Mouse (Mus musculus) hindbrain, embryonic 15.5 days (tissue): ENCODE data around the gene Notch1. TPM values are rescaled to one million over a fixed set of nuclear protein-coding genes. Genes with fewer than 3 reads are reported as not detected.
A peak's percentile ranks its signal among the peaks of the same experiment; 100 is the strongest.

Experiments
- ATAC-seq: fragments of 200-750 bp; cut with Nextera tagmentation; 2 replicates; pipeline ENCODE4 v1.8.0; 2017; ENCODE audit warnings: low read depth, moderate number of reproducible peaks, moderate TSS enrichment; ENCODE audit not compliant: low FRiP score
- H3K27ac ChIP-seq: fragments of 300-500 bp; sonication (generic); replicated peaks from 2 replicates; pipeline ENCODE4 v1.5.1; 2015; ENCODE audit warnings: mild to moderate bottlenecking, inconsistent platforms
- H3K27me3 ChIP-seq: fragments of 300-500 bp; sonication (generic); 2 replicates; pipeline ENCODE4 v1.6.1; 2015; ENCODE audit warnings: control low read depth, inconsistent platforms
- H3K36me3 ChIP-seq: fragments of 300-500 bp; sonication (generic); 2 replicates; pipeline ENCODE4 v1.6.1; 2015; ENCODE audit warnings: control low read depth, inconsistent platforms
- H3K4me1 ChIP-seq: fragments of 300-500 bp; sonication (generic); replicated peaks from 2 replicates; pipeline ENCODE4 v1.6.1; 2015; ENCODE audit warnings: control low read depth, inconsistent platforms
- H3K4me2 ChIP-seq: fragments of 300-500 bp; sonication (generic); 2 replicates; pipeline ENCODE4 v1.6.1; 2015; ENCODE audit warnings: moderate library complexity, mild to moderate bottlenecking, inconsistent platforms
- H3K4me3 ChIP-seq: fragments of 300-500 bp; sonication (generic); 2 replicates; pipeline ENCODE4 v1.5.1; 2015; ENCODE audit warnings: mild to moderate bottlenecking, inconsistent platforms
- H3K9ac ChIP-seq: fragments of 300-500 bp; sonication (generic); 2 replicates; pipeline ENCODE4 v1.6.1; 2015; ENCODE audit warnings: inconsistent platforms
- H3K9me3 ChIP-seq: fragments of 300-500 bp; sonication (generic); 2 replicates; pipeline ENCODE4 v1.6.1; 2016; ENCODE audit warnings: control low read depth, inconsistent platforms
- WGBS: fragments of 180-500 bp; shearing (Covaris S2); methylation state at CpG from one replicate; pipeline ENCODE4 v1.1.7; 2015; 5-methylcytosine and 5-hydroxymethylcytosine counted together
- polyA plus RNA-seq: library from polyadenylated mRNA; unstranded; fragments of >200 nt; fragmentation: Nextera tagmentation; extraction: Ambion mirVana; gene quantifications from 2 replicates; pipeline ENCODE4 v1.2.1, GENCODE M21; 2015

Notch1 gene
- polyA plus RNA-seq, 1 experiment from 2014 or later, result 16.3 TPM

- H3K4me3 ChIP-seq, result no peak overlapping the region
- no peak for ATAC-seq
- H3K4me2 ChIP-seq, result no peak overlapping the region
- H3K9me3 ChIP-seq, result no peaks in the 10 kb centered on the region
- H3K9ac ChIP-seq, result no peak overlapping the region
- WGBS, result 66% methylated on average over 4 of the region's 4 CpGs
- no peaks in the 10 kb centered on the region for H3K36me3 ChIP-seq
- no peak overlapping the region for H3K27ac ChIP-seq
- H3K27me3 ChIP-seq, result no peaks in the 10 kb centered on the region
- H3K4me1 ChIP-seq, result peaks cover 24% of the 10 kb centered on the region
These were observed 12.8 kb upstream of the Notch1 start for GRCm38 (mm10) chr2:26529221-26529805.

- no peaks in the 10 kb centered on the region for H3K36me3 ChIP-seq
- H3K9me3 ChIP-seq, result no peaks in the 10 kb centered on the region
- 0 out of 2 replicates have a peak, but pooled peaks cover 6% of the 10 kb centered on the region for H3K4me1 ChIP-seq
- WGBS, result 60% methylated on average over 11 of the region's 11 CpGs
- no peak overlapping the region for H3K4me2 ChIP-seq
- no peak for ATAC-seq
- H3K27me3 ChIP-seq, result no peaks in the 10 kb centered on the region
- peak overlapping the region; percentile 55 for H3K27ac ChIP-seq
- no peak overlapping the region for H3K9ac ChIP-seq
- no peak overlapping the region for H3K4me3 ChIP-seq
These were observed 10.2 kb upstream of the Notch1 start for GRCm38 (mm10) chr2:26526443-26527257.

- no peak overlapping the region for H3K9ac ChIP-seq
- H3K4me3 ChIP-seq, result no peak overlapping the region
- H3K9me3 ChIP-seq, result no peaks in the 10 kb centered on the region
- H3K4me1 ChIP-seq, result 0 out of 2 replicates have a peak, but pooled peaks cover 6% of the 10 kb centered on the region
- H3K27ac ChIP-seq, result 0 out of 2 replicates have a peak overlapping the region, but pooled peaks have one; percentile 55
- no peak; the same call in 1 of the 2 replicates for ATAC-seq
- H3K27me3 ChIP-seq, result no peaks in the 10 kb centered on the region
- no peak overlapping the region for H3K4me2 ChIP-seq
- no peaks in the 10 kb centered on the region for H3K36me3 ChIP-seq
- WGBS, result 50% methylated on average over 9 of the region's 9 CpGs
These were observed 9.0 kb upstream of the Notch1 start for GRCm38 (mm10) chr2:26525355-26526018.

GRCm38 (mm10) chr2:26522327-26522726 is 5.9 kb upstream of the Notch1 start:
- Histone ChIP-seq H3K9me3 (no peaks in the 10 kb centered on the region), H3K27ac (no peak overlapping the region), H3K9ac (no peak overlapping the region), H3K27me3 (no peaks in the 10 kb centered on the region), H3K36me3 (no peaks in the 10 kb centered on the region), H3K4me2 (no peak overlapping the region), H3K4me3 (no peak overlapping the region), H3K4me1 (0 out of 2 replicates have a peak, but pooled peaks cover 11% of the 10 kb centered on the region)
- no peak for ATAC-seq
- 94% methylated on average over 4 of the region's 4 CpGs for WGBS

- H3K9ac ChIP-seq, result no peak overlapping the region
- H3K9me3 ChIP-seq, result no peaks in the 10 kb centered on the region
- 92% methylated on average over 6 of the region's 6 CpGs for WGBS
- H3K27me3 ChIP-seq, result no peaks in the 10 kb centered on the region
- no peak overlapping the region for H3K4me3 ChIP-seq
- no peak overlapping the region for H3K4me2 ChIP-seq
- no peak overlapping the region for H3K27ac ChIP-seq
- peaks cover 22% of the 10 kb centered on the region; the same call in 1 of the 2 replicates for H3K4me1 ChIP-seq
- ATAC-seq, result no peak
- no peaks in the 10 kb centered on the region for H3K36me3 ChIP-seq
These were observed 3.3 kb upstream of the Notch1 start for GRCm38 (mm10) chr2:26519753-26520152.

GRCm38 (mm10) chr2:26516987-26517386 is 524 bp upstream of the Notch1 start:
- WGBS, result 86% methylated on average over 5 of the region's 5 CpGs
- no peak overlapping the region for H3K4me2 ChIP-seq
- no peak overlapping the region for H3K27ac ChIP-seq

GRCm38 (mm10) chr2:26515335-26515734 is 1.1 kb downstream of the Notch1 start:
- Histone ChIP-seq H3K9ac (no peak overlapping the region), H3K4me2 (no peak overlapping the region), H3K27ac (peak overlapping the region; percentile 50; the same call in 1 of the 2 replicates), H3K9me3 (no peaks in the 10 kb centered on the region), H3K27me3 (no peaks in the 10 kb centered on the region), H3K36me3 (no peaks in the 10 kb centered on the region), H3K4me1 (peaks cover 22% of the 10 kb centered on the region; the same call in 1 of the 2 replicates), H3K4me3 (no peak overlapping the region)
- ATAC-seq, result 0 out of 2 replicates have a peak, but pooled peaks have one; percentile 6
- WGBS, result 75% methylated on average over 2 of the region's 2 CpGs

More at GRCm38 (mm10) chr2:26516987-26517386, 524 bp upstream of the Notch1 start:
- no peaks in the 10 kb centered on the region for H3K36me3 ChIP-seq
- H3K4me1 ChIP-seq, result peaks cover 22% of the 10 kb centered on the region; the same call in 1 of the 2 replicates
- no peaks in the 10 kb centered on the region for H3K9me3 ChIP-seq
- no peaks in the 10 kb centered on the region for H3K27me3 ChIP-seq
- no peak for ATAC-seq
- H3K4me3 ChIP-seq, result no peak overlapping the region
- H3K9ac ChIP-seq, result no peak overlapping the region

GRCm38 (mm10) chr2:26513105-26513745 is 3.2 kb downstream of the Notch1 start:
- H3K4me1 ChIP-seq, result peaks cover 17% of the 10 kb centered on the region; the same call in 1 of the 2 replicates
- no peak overlapping the region for H3K4me2 ChIP-seq
- ATAC-seq, result no peak
- H3K9ac ChIP-seq, result no peak overlapping the region
- no peak overlapping the region for H3K4me3 ChIP-seq
- H3K27me3 ChIP-seq, result no peaks in the 10 kb centered on the region
- H3K36me3 ChIP-seq, result no peaks in the 10 kb centered on the region
- H3K27ac ChIP-seq, result no peak overlapping the region
- 89% methylated on average over 4 of the region's 4 CpGs for WGBS
- H3K9me3 ChIP-seq, result no peaks in the 10 kb centered on the region

- H3K27me3 ChIP-seq, result peaks cover 15% of the 10 kb centered on the region
- H3K9me3 ChIP-seq, result no peaks in the 10 kb centered on the region
- no peak overlapping the region for H3K9ac ChIP-seq
- no peaks in the 10 kb centered on the region for H3K36me3 ChIP-seq
- WGBS, result 80% methylated on average over 5 of the region's 5 CpGs
- no peak for ATAC-seq
- no peak overlapping the region for H3K4me3 ChIP-seq
- H3K4me2 ChIP-seq, result no peak overlapping the region
- peaks cover 27% of the 10 kb centered on the region for H3K4me1 ChIP-seq
- H3K27ac ChIP-seq, result peak overlapping the region; percentile 68; the same call in 1 of the 2 replicates
These were observed 7.8 kb downstream of the Notch1 start for GRCm38 (mm10) chr2:26508661-26509060.

GRCm38 (mm10) chr2:26507961-26508391 is 8.5 kb downstream of the Notch1 start:
- Histone ChIP-seq H3K4me2 (no peak overlapping the region), H3K27ac (peak overlapping the region; percentile 68), H3K9ac (no peak overlapping the region), H3K27me3 (peaks cover 21% of the 10 kb centered on the region), H3K4me1 (peaks cover 34% of the 10 kb centered on the region), H3K9me3 (no peaks in the 10 kb centered on the region), H3K4me3 (no peak overlapping the region), H3K36me3 (no peaks in the 10 kb centered on the region)
- no peak for ATAC-seq
- 28% methylated on average over 6 of the region's 6 CpGs for WGBS

- Histone ChIP-seq H3K4me3 (no peak overlapping the region), H3K4me1 (peaks cover 39% of the 10 kb centered on the region), H3K9ac (no peak overlapping the region), H3K4me2 (no peak overlapping the region), H3K36me3 (no peaks in the 10 kb centered on the region), H3K27ac (peak overlapping the region; percentile 68), H3K27me3 (peaks cover 21% of the 10 kb centered on the region), H3K9me3 (no peaks in the 10 kb centered on the region)
- ATAC-seq, result peak; percentile 27; the same call in 1 of the 2 replicates
- 14% methylated on average over 7 of the region's 7 CpGs for WGBS
These were observed 9.0 kb downstream of the Notch1 start for GRCm38 (mm10) chr2:26507481-26507886.
